Mouse (Mus musculus) liver, embryonic 14.5 days (tissue): ENCODE data around the gene Klf2. TPM values are rescaled to one million over a fixed set of nuclear protein-coding genes. Genes with fewer than 3 reads are reported as not detected.

Experiments used
- ATAC-seq: fragments of 200-750 bp; cut with Nextera tagmentation; 2 replicates; pipeline ENCODE4 v1.8.0; 2017; ENCODE audit warnings: moderate number of reproducible peaks, mild to moderate bottlenecking, moderate library complexity; ENCODE audit not compliant: insufficient read depth
- DNase-seq, 3 experiments: peaks; one replicate each; pipeline ENCODE4 v3.0.0-alpha.2; 2012 to 2013; ENCODE audit warnings: low read depth in 3 of 3, low spot score in 3 of 3
- H3K27ac ChIP-seq: fragments of 300-500 bp; sonication (generic); 2 replicates; pipeline ENCODE4 v1.5.1; 2014; ENCODE audit warnings: moderate library complexity, mild to moderate bottlenecking, control low read depth, inconsistent platforms
- H3K27me3 ChIP-seq: fragments of 300-500 bp; sonication (generic); 2 replicates; pipeline ENCODE4 v1.6.1; 2014; ENCODE audit warnings: mild to moderate bottlenecking, low read length, moderate library complexity; ENCODE audit not compliant: control insufficient read depth, insufficient read depth
- H3K36me3 ChIP-seq: fragments of 300-500 bp; sonication (generic); replicated peaks from 2 replicates; pipeline ENCODE4 v1.6.1; 2014; ENCODE audit warnings: low read depth; ENCODE audit not compliant: control insufficient read depth, insufficient read depth
- H3K4me1 ChIP-seq, 2 experiments: fragments of 200-500 bp in 1 of 2; fragments of 300-500 bp in 1 of 2; sonication (generic) in 1 of 2; replicated peaks; 2 replicates each; pipeline ENCODE4 v1.6.1; 2012 to 2014; ENCODE audit warnings: antibody characterized with exemption in 1 of 2, inconsistent platforms in 1 of 2, low read length in 1 of 2; ENCODE audit not compliant: control insufficient read depth in 2 of 2, insufficient read depth in 2 of 2
- H3K4me2 ChIP-seq: fragments of 300-500 bp; sonication (generic); 2 replicates; pipeline ENCODE4 v1.6.1; 2014; ENCODE audit warnings: low read depth, mild to moderate bottlenecking, control low read depth, moderate library complexity
- H3K4me3 ChIP-seq, 2 experiments: fragments of 200-500 bp in 1 of 2; fragments of 300-500 bp in 1 of 2; sonication (generic) in 1 of 2; 2 replicates each; pipeline ENCODE4 v1.5.1; 2012 to 2014; ENCODE audit warnings: low read depth in 2 of 2, low read length in 2 of 2, mild to moderate bottlenecking in 2 of 2, control low read depth in 1 of 2, inconsistent platforms in 1 of 2, moderate library complexity in 1 of 2; ENCODE audit not compliant: insufficient read depth in 1 of 2
- H3K9ac ChIP-seq: fragments of 300-500 bp; sonication (generic); replicated peaks from 2 replicates; pipeline ENCODE4 v1.6.1; 2014; ENCODE audit warnings: mild to moderate bottlenecking, control low read depth, moderate library complexity
- H3K9me3 ChIP-seq: fragments of 300-500 bp; sonication (generic); 2 replicates; pipeline ENCODE4 v1.6.1; 2016; ENCODE audit warnings: low read length, mixed read lengths; ENCODE audit not compliant: control insufficient read depth
- CTCF ChIP-seq: IDR thresholded peaks from 2 replicates; pipeline ENCODE4 v1.5.1; 2016; ENCODE audit warnings: antibody characterized with exemption, low read depth, control low read depth
- EP300 ChIP-seq: IDR thresholded peaks from 2 replicates; pipeline ENCODE4 v1.6.1; 2016; ENCODE audit warnings: antibody characterized with exemption, low read depth
- WGBS: fragments of 180-500 bp; shearing (Covaris S2); extraction: QIAGEN DNeasy Blood & Tissue Kit; methylation state at CpG from one replicate; pipeline ENCODE4 v1.1.7; 2014; ENCODE audit not compliant: insufficient replicate concordance; 5-methylcytosine and 5-hydroxymethylcytosine counted together
- polyA plus RNA-seq, 2 experiments: library from polyadenylated mRNA; depleted of rRNA in 1 of 2; stranded (reverse) in 1 of 2; unstranded in 1 of 2; fragments of >200 nt; fragmentation: Nextera tagmentation in 1 of 2; extraction: Ambion mirVana in 1 of 2; gene quantifications; 2 replicates each; pipeline versions ENCODE4 v1.2.1 to v1.2.3; 2012 to 2014

The Klf2 gene
- polyA plus RNA-seq, 2 experiments: 2.0 to 2.9 TPM

GRCm38 (mm10) chr8:72354272-72354671, 35.4 kb downstream of the Klf2 start:
- DNase-seq (peak in 1 of 3 experiments; percentile 10), ATAC-seq (peak; percentile 48; the same call in 1 of the 2 replicates)
- WGBS: 4% methylated on average over 11 of the region's 11 CpGs
- H3K27ac ChIP-seq: no peak overlapping the region
- no peak overlapping the region for H3K4me3 ChIP-seq
- no peak overlapping the region for H3K4me2 ChIP-seq
- H3K9me3 ChIP-seq: no peaks in the 10 kb centered on the region
- no peaks in the 10 kb centered on the region for H3K27me3 ChIP-seq
- no peak overlapping the region for H3K9ac ChIP-seq
- H3K4me1 ChIP-seq: peaks cover 0 to 37% of the 10 kb centered on the region in 2 experiments; a peak in 3 of 4 replicates
- H3K36me3 ChIP-seq: no peaks in the 10 kb centered on the region; the same call in 1 of the 2 replicates
- TF ChIP-seq CTCF: no peak
- no peak for TF ChIP-seq EP300

GRCm38 (mm10) chr8:72356593-72356992, 37.8 kb downstream of the Klf2 start:
- Histone ChIP-seq H3K36me3 (no peaks in the 10 kb centered on the region; the same call in 1 of the 2 replicates), H3K27ac (no peak overlapping the region), H3K9ac (no peak overlapping the region), H3K4me2 (no peak overlapping the region), H3K4me3 (no peak overlapping the region), H3K9me3 (no peaks in the 10 kb centered on the region), H3K4me1 (peaks cover 0 to 33% of the 10 kb centered on the region in 2 experiments; a peak in 2 of 4 replicates), H3K27me3 (no peaks in the 10 kb centered on the region)
- 85% methylated on average over 3 of the region's 3 CpGs for WGBS
- no peak for ATAC-seq
- TF ChIP-seq CTCF: no peak
- TF ChIP-seq EP300: no peak
- no peak for DNase-seq

- ATAC-seq (no peak), DNase-seq (no peak)
- Histone ChIP-seq H3K4me1 (peaks cover 0 to 6% of the 10 kb centered on the region in 2 experiments; a peak in 1 of 4 replicates), H3K27me3 (no peaks in the 10 kb centered on the region), H3K36me3 (peaks cover 4% of the 10 kb centered on the region; the same call in 1 of the 2 replicates), H3K4me3 (no peak overlapping the region), H3K9ac (no peak overlapping the region), H3K27ac (no peak overlapping the region), H3K4me2 (no peak overlapping the region), H3K9me3 (no peaks in the 10 kb centered on the region)
- no peak for TF ChIP-seq CTCF
- TF ChIP-seq EP300: no peak
These were observed 41.3 kb downstream of the Klf2 start for GRCm38 (mm10) chr8:72360162-72360561.

GRCm38 (mm10) chr8:72362754-72363153, 43.9 kb downstream of the Klf2 start:
- Histone ChIP-seq H3K4me3 (no peak overlapping the region), H3K9me3 (no peaks in the 10 kb centered on the region), H3K36me3 (peaks cover 9% of the 10 kb centered on the region), H3K4me1 (no peaks in the 10 kb centered on the region), H3K9ac (no peak overlapping the region), H3K27me3 (no peaks in the 10 kb centered on the region), H3K4me2 (no peak overlapping the region), H3K27ac (no peak overlapping the region)
- ATAC-seq: no peak
- no peak for DNase-seq
- 84% methylated on average over 4 of the region's 4 CpGs for WGBS
- no peak for TF ChIP-seq EP300
- no peak for TF ChIP-seq CTCF

- H3K4me2 ChIP-seq: no peak overlapping the region
- no peaks in the 10 kb centered on the region for H3K4me1 ChIP-seq
- TF ChIP-seq CTCF (no peak), EP300 (no peak)
- H3K36me3 ChIP-seq: peaks cover 16% of the 10 kb centered on the region
- no peak overlapping the region for H3K27ac ChIP-seq
- ATAC-seq (no peak), DNase-seq (no peak)
- H3K9me3 ChIP-seq: no peaks in the 10 kb centered on the region
- no peak overlapping the region for H3K9ac ChIP-seq
- H3K4me3 ChIP-seq: no peak overlapping the region
- H3K27me3 ChIP-seq: no peaks in the 10 kb centered on the region
- 74% methylated on average over 7 of the region's 7 CpGs for WGBS
These were observed 44.6 kb downstream of the Klf2 start for GRCm38 (mm10) chr8:72363457-72363856.
